Mouse (Mus musculus) megakaryocyte progenitor cell, adult 5-6 weeks (primary cell): Measurements from ENCODE around the gene Gm21969. TPM values are rescaled to one million over a fixed set of nuclear protein-coding genes. Genes with fewer than 3 reads are reported as not detected.
A peak's percentile ranks its signal among the peaks of the same experiment; 100 is the strongest.

ENCODE experiments used
- ATAC-seq: replicated peaks from 2 replicates; pipeline ENCODE4 v1.8.0; 2016; ENCODE audit warnings: mild to moderate bottlenecking, moderate TSS enrichment, inconsistent platforms; ENCODE audit not compliant: poor library complexity
- total RNA-seq, 2 experiments: library from RNA; stranded (forward) in 1 of 2; stranded (reverse) in 1 of 2; fragments of 157-497, 149-512 nt in 1 of 2; fragments of 200-1000 nt in 1 of 2; gene quantifications; 2 replicates each; pipeline versions ENCODE4 v1.2.3 to v1.2.4; 2015 to 2017

The Gm21969 gene
- total RNA-seq, 2 experiments from 2014 or later, result not detected

- ATAC-seq, result no peak
These were observed 18.3 kb upstream of the Gm21969 start for GRCm38 (mm10) chr4:139584704-139585103.

DNA sequence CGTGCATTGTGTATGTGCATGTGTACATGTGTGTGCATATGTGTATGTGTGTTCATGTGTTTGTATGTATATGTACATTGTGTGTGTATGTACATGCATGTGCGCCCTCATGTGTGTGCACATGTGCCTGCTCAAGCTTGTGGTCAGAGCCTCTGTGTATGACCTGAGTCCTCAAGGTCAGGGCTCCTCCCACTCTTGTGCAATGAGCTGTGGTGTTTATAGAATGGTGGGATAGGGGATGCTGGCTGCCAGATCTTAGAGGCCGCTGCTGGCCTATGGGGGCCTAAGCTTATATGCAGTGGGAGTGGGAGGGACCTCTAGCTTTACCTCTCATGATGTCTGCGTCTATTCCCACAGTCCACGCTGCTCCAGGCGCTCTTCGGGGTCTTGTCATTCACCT lies 17.3 kb upstream of the Gm21969 start:
- ATAC-seq, result peak; percentile 43

DNA sequence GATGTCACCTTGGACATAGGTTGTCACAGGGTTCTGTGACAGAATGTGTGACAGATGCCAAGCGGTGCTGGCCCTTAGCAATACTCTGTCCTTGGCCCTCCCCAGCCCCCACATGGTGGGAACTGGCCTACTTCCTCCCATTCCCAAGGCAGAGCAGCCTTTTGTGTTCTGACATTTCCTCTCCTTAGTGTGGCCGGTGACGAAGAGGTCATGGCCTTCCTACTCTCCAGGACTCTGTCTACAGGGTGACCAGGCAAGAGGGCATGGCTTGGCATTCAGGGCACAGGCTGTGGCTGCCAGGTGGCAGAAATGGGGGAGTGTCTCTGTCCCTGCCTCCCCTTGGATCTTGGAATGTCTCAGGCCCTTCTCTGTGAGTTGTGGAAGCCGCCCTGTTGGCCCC lies 15.6 kb upstream of the Gm21969 start:
- no peak for ATAC-seq

- ATAC-seq, result no peak
These were observed 15.2 kb upstream of the Gm21969 start for GRCm38 (mm10) chr4:139587773-139588172.

GRCm38 (mm10) chr4:139589351-139590027 lies 13.5 kb upstream of the Gm21969 start:
- ATAC-seq, result no peak

DNA sequence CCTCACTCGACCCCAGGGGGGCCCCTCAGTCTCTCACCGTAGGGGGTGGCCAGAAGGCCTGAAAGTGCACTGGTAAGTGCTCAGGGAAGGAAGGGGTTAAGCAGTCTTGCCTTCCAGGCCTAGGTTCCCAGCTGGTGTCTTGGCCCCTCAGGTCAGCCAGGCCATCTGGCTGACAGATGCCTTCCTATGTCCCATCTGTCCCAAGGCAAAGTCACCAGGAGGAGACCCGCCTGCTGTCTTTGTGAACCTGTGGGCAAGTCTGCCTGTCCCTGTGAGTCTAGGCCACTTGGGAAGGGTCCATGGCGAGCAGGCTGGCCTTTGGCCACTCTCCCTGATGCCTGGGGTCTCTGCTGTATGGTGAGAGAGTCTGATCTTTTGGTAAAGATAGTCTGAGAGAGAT lies 12.5 kb upstream of the Gm21969 start:
- ATAC-seq, result no peak

- ATAC-seq, result no peak
These were observed 10.1 kb upstream of the Gm21969 start for GRCm38 (mm10) chr4:139592895-139593294.

DNA sequence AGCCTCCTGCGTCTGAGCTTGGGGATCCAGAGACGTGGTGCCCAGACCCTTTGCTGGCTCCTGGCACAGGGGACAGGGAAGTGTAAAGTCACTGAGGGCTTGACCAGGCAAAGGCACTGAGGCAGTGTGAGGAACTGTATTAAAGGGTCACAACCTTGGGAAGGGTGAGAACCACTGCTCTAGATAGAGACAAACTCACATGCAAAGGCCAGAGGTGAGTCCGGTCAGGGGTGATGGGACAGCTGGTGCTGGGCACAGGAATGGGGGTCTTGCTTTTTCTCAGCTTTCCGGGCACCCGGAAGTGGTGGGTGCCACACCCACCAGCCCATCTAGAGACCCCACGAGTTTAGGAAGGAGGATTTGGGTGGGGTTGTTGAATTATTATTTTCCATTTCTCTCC lies 9.6 kb upstream of the Gm21969 start:
- ATAC-seq, result no peak

DNA sequence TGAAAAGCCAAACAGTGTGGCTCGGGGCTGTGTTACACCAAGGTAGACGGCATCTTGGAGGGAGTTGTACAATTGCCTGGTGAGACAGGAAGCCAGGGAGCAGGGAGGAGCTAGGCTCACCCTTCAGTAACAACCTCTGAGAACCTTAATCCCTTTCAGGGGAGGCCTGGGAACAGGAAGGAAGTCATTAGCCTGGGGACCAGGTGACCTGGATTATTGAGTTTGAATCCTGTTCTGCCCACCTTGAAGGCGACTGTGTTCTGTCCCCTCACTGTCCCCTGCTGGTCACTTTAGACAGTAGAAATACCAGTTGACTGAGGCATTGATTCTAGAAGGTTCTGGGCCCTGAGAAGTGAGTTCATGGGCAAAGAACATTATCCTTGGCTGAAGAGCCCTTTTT lies 8.9 kb upstream of the Gm21969 start:
- ATAC-seq, result no peak

DNA sequence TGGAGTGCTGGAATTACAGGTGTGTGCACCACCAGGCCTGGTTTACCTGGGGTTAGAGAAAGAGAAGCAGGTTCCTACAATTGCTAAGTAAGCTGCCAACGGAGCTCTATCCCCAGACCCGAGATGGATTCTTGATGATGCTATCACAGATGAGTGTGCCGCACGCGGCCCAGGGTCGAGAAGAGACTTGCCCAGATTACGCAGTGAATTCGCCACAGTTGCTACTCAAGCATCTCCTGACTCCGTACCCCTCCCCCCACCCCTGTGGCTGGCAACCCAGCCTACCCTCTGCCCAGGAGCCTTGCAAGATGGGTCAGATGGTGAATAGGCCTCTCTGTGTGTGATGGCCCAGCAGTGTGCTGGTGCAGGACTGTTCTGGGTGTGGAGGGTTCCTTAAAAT lies 6.3 kb upstream of the Gm21969 start:
- ATAC-seq, result no peak

DNA sequence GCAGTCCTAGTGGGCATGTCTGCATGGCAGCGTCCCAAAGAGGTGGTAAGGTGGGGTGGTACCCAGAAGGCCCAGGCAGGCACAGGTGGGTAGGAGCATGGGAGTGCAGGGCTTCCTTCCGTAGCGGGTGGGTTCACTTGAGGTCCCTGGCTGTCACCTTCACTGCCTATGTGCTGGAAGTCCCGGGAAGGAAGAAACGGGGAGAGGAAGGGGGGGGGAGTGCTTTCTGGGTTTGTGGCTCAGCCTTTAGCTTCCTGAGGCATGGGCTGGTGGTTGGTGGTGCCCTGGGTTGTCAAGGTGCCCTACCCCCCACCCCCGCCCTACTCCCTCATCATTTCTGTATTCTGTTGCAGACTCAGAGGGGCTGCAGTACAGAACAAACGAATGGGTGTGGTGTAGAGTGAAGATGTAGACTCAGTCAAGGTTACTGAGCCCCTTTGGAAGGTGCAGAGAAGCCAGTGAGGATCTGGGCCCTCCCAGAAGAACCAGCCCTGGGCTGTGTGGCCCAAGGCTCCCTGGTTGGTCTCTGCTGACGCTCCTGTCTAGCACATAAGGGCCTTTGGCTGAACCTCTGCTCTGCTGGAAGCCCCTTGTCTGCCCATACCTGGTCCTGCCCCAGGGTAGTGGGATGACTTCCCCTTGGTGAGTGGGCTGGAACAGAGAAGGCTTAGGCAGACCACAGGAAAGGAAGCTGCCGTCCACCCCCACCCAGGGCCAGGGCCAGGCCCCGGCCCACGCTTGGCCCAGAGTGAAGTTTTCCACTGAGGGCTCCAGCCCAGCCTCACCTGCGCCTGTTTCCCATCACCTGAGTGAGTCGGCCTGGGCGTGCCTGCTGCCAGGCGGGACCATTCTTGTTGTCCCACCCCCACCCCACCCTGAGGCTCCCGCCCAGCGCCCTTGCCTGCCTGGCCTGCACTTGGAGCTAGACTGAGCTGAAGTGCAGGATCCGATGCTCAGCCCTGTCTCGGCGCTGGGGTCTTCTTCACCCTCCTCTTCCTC lies 5.4 kb upstream of the Gm21969 start:
- peak; percentile 22 for ATAC-seq

- no peak for ATAC-seq
These were observed 4.6 kb upstream of the Gm21969 start for GRCm38 (mm10) chr4:139598356-139598755.

- ATAC-seq, result peak; percentile 41
These were observed 4.0 kb upstream of the Gm21969 start for GRCm38 (mm10) chr4:139598950-139599518.

DNA sequence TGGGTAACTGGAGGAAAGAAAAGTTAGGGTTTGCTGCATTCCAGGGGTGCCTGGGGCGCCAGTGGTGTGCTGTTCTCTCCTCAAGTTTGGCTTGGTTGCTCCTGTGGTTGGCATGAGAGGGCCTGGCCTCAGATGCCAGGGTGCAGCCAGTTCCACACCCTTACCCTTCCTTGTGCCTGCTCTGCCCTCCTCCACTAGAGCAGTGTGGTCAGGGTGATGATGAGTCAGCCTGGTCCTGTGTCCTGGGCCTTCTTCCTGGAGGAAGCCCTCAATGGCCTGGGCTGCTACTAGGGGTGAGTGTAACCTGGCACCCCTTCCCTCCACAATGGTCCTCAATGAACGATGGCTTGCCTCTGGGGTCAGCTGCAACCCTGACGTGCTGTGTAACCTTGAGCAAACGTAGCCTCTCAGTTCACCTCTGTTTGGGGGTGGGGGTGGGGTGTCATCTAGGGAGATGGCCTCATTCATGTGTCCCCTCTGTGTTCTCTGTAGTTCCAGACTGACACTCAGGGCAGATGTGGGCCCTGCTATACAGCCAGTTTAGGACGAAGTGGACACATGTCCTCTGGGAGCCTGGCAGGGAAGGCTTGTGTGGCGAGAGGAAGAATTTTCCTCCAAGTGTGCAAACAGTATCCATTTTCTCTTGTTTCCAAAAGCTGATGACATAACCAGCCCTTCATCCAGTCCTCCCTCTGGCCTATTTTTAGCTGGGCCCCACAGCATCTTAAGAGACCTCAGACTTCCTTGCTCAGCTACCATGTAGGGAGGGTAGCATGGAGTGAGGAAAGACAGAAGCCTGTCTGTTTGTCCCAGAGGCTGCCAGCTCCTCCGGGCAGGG lies 1.2 kb upstream of the Gm21969 start:
- no peak for ATAC-seq

GRCm38 (mm10) chr4:139605216-139605615 lies 2.2 kb downstream of the Gm21969 start:
- ATAC-seq, result no peak

DNA sequence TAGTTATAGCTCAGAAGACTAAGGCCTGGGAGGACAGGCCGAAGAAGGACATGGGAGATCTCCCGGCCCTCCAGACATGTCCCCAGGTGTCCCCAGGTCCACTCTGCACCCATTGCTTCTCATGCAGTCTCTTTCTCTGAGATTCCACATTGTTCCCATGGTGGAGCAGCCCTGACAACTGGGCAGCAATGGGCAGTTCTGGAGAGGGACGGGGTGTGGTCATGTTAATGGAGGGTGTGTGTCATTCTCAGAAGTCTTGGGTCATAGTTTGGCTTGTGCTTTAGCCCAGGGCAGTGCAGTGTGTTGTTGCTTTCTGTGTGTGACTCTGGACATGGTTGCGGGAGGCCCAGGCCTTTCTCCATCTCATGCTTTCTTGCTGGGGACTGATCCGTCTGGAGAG lies 3.7 kb downstream of the Gm21969 start:
- ATAC-seq, result no peak

- peak; percentile 65 for ATAC-seq
These were observed 6.0 kb downstream of the Gm21969 start for GRCm38 (mm10) chr4:139608975-139609374.

DNA sequence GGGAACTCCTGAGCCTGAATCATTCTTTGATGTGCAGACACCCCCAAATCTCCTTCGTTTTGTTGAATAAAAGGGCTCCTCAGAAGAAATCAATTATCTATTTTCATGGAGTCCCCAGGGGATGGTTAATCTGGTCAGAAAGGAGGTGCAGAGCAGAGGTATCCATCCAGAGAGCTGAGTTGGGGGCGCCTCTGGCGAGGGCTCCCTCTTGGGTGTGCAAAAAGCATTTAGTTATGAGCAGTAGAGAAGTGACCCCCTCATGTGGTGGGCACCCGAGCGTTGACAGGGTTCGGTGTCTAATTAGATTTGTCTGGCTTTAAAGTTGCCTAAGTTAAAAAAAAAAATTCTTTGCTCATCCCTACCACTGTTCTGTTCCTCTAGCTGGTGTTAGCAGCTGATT lies 8.0 kb downstream of the Gm21969 start:
- no peak for ATAC-seq

- peak; percentile 63 for ATAC-seq
These were observed 8.6 kb downstream of the Gm21969 start for GRCm38 (mm10) chr4:139611542-139611953.

- no peak for ATAC-seq
These were observed 11.7 kb downstream of the Gm21969 start for GRCm38 (mm10) chr4:139614524-139615260.
